Mouse (Mus musculus): ENCODE data around the gene Wnt2. TPM values are rescaled to one million over a fixed set of nuclear protein-coding genes. Genes with fewer than 3 reads are reported as not detected.

Wnt2 gene
- polyA plus RNA-seq, 1 experiment from 2014 or later = 0.43 TPM

DNA sequence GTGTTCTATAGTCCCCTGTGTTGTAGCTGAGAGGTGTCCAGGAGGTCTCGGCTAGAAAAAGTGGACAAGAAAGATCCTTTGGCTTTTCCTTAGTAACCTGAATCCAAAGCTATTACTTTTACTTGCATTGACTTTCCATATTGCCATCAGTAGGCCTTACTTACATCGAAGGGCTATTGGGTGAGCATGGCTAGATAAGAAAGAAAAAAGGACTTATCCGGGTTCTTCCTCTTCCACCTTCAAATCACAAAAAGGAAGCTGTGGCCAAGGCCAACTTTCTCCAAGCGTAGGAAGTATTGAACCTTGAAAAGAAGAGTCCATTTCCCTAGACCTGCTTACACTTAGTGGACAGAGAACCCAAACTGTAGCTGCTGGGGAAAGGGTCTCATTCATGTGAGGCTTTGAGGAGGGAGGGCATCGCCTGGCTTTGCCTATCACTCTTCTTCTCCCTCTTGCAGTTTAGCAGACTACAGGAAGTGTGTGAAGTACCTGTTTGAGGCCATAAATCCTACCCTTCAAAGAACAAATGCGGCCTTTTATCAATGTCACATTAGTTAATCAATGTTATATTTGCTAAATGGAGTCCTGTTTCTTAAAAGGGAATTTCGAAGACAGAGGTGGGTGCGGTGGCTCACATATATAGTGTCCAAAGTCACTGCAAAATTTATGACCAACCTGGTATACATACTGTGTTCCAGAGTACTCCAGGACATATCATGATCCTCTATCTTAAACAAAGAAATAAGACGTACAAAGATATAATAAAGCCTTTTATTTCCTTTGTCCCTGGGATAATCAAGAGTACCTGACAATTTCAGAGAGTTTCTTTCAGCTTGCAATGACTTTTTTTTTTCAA is 40.0 kb downstream of the Wnt2 start:
- no peaks in the 10 kb centered on the region for H3K27me3 ChIP-seq (ENCODE audit: insufficient read depth, low read length)
- ATAC-seq (replicated peaks; ENCODE audit: low FRiP score, low read depth) (no peak), DNase-seq (ENCODE audit: low spot score) (no peak)
- H3K4me1 ChIP-seq (replicated peaks; ENCODE audit: insufficient read depth, low read length) = no peaks in the 10 kb centered on the region
- H3K36me3 ChIP-seq (ENCODE audit: insufficient read depth, low read length) = no peaks in the 10 kb centered on the region
- H3K4me3 ChIP-seq (replicated peaks; ENCODE audit: low read depth, low read length) = no peak overlapping the region
- H3K9ac ChIP-seq (ENCODE audit: low read depth, low read length) = no peak overlapping the region
- no peaks in the 10 kb centered on the region for H3K9me3 ChIP-seq (replicated peaks; ENCODE audit: low read length)
- TF ChIP-seq CTCF (IDR thresholded peaks at IDR 0.05; ENCODE audit: low read depth) = no peak
- 88% methylated on average over 9 of the region's 9 CpGs for WGBS
- no peak overlapping the region for H3K4me2 ChIP-seq (ENCODE audit: low read length)
- no peak overlapping the region for H3K27ac ChIP-seq

DNA sequence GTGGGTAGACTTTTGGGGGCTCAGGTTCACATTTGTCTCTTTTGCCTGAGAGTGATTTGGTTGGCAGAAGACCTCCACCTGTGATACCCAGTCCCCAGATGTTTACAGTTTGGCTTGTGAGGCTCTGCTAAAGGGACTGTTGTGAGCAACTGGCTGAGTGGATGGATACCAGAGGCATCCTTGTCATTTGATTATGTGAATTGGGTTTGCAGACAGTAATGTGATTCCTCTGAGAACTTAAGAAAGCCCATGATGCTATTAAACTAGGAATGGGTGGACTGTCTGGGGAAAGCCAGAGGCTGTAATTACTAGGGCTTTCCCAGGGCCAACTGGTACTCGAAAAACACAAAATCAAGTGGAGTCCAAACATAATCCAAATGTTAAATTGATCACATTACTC is 51.0 kb downstream of the Wnt2 start:
- 90% methylated on average over 1 of the region's 1 CpGs for WGBS
- Histone ChIP-seq H3K4me3 (replicated peaks; ENCODE audit: low read depth, low read length) (no peak overlapping the region), H3K4me2 (ENCODE audit: low read length) (no peak overlapping the region), H3K9me3 (replicated peaks; ENCODE audit: low read length) (no peaks in the 10 kb centered on the region), H3K36me3 (ENCODE audit: insufficient read depth, low read length) (no peaks in the 10 kb centered on the region), H3K27me3 (ENCODE audit: insufficient read depth, low read length) (no peaks in the 10 kb centered on the region), H3K9ac (ENCODE audit: low read depth, low read length) (no peak overlapping the region), H3K4me1 (replicated peaks; ENCODE audit: insufficient read depth, low read length) (no peaks in the 10 kb centered on the region), H3K27ac (no peak overlapping the region)
- no peak for TF ChIP-seq CTCF (IDR thresholded peaks at IDR 0.05; ENCODE audit: low read depth)
- ATAC-seq (replicated peaks; ENCODE audit: low FRiP score, low read depth) (no peak), DNase-seq (ENCODE audit: low spot score) (no peak)

DNA sequence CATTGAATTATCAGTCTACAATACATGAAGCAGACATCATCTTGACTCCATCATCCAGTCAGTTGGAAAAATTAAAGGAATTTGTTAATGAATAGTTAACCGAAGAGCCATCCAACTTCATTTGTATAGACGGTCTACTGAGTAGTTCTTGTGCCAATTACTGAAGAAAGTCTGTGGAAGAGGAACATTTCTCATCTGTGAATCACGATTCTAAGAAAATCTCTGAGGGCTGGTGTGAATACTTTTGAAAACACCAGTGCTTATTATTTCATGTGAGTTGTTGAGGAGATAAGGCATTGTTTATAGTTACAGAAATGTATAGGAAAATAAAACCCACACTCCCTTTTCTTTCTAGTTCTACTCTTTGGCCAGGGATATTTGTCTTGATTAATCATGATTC is 51.5 kb downstream of the Wnt2 start:
- Histone ChIP-seq H3K36me3 (ENCODE audit: insufficient read depth, low read length) (no peaks in the 10 kb centered on the region), H3K27ac (no peak overlapping the region), H3K9me3 (replicated peaks; ENCODE audit: low read length) (no peaks in the 10 kb centered on the region), H3K27me3 (ENCODE audit: insufficient read depth, low read length) (no peaks in the 10 kb centered on the region), H3K4me3 (replicated peaks; ENCODE audit: low read depth, low read length) (no peak overlapping the region), H3K4me1 (replicated peaks; ENCODE audit: insufficient read depth, low read length) (no peaks in the 10 kb centered on the region), H3K4me2 (ENCODE audit: low read length) (no peak overlapping the region), H3K9ac (ENCODE audit: low read depth, low read length) (no peak overlapping the region)
- 80% methylated on average over 3 of the region's 3 CpGs for WGBS
- ATAC-seq (replicated peaks; ENCODE audit: low FRiP score, low read depth) (no peak), DNase-seq (ENCODE audit: low spot score) (no peak)
- no peak for TF ChIP-seq CTCF (IDR thresholded peaks at IDR 0.05; ENCODE audit: low read depth)

DNA sequence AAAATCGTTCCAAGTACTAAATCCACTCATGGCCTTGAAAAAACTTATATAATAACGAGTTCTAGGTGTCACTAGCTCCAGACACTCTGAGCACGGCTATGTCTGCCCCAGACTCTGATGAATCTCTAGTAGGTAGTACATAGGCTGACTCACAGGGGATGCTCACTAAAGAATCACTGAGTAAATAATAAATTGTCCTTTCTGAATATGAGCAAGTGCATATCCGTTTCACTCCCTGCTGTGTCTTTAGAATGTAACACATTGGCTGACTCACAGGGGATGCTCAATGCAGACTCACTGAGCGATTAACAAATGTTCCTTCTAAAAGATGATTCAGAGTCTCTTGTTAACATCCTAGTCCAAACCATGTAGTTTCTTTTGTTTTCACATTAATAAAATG is 52.1 kb downstream of the Wnt2 start:
- no peak for DNase-seq (ENCODE audit: low spot score)
- WGBS = 84% methylated on average over 5 of the region's 5 CpGs
- no peaks in the 10 kb centered on the region for H3K36me3 ChIP-seq (ENCODE audit: insufficient read depth, low read length)
- no peak overlapping the region for H3K27ac ChIP-seq
- no peaks in the 10 kb centered on the region for H3K9me3 ChIP-seq (replicated peaks; ENCODE audit: low read length)
- no peak overlapping the region for H3K9ac ChIP-seq (ENCODE audit: low read depth, low read length)
- H3K4me3 ChIP-seq (replicated peaks; ENCODE audit: low read depth, low read length) = no peak overlapping the region
- TF ChIP-seq CTCF (IDR thresholded peaks at IDR 0.05; ENCODE audit: low read depth) = no peak
- no peak overlapping the region for H3K4me2 ChIP-seq (ENCODE audit: low read length)
- ATAC-seq (replicated peaks; ENCODE audit: low FRiP score, low read depth) = no peak
- no peaks in the 10 kb centered on the region for H3K4me1 ChIP-seq (replicated peaks; ENCODE audit: insufficient read depth, low read length)
- no peaks in the 10 kb centered on the region for H3K27me3 ChIP-seq (ENCODE audit: insufficient read depth, low read length)

DNA sequence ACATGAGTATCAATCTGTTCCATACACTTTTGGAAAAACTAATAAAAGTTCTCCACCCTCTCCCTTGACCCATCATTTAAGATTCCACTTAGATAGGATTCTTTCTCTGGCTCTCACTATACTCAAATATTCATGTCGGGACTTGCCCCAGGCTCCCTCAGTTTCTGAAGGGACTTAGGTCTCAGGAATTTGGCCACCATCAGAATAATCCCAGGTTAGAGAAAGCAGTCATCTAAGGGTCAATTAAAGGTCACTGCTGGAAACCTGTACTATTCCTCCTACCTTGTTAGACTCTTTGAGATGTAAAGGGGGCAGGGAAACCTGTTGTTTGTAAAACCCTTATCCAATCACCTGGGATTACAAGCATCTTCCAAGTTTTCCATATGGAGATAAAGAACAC is 53.2 kb downstream of the Wnt2 start:
- no peak for ATAC-seq (replicated peaks; ENCODE audit: low FRiP score, low read depth)
- WGBS = 44% methylated on average over 1 of the region's 1 CpGs
- no peak overlapping the region for H3K9ac ChIP-seq (ENCODE audit: low read depth, low read length)
- no peak for DNase-seq (ENCODE audit: low spot score)
- H3K36me3 ChIP-seq (ENCODE audit: insufficient read depth, low read length) = no peaks in the 10 kb centered on the region
- no peak overlapping the region for H3K4me2 ChIP-seq (ENCODE audit: low read length)
- no peaks in the 10 kb centered on the region for H3K4me1 ChIP-seq (replicated peaks; ENCODE audit: insufficient read depth, low read length)
- H3K27me3 ChIP-seq (ENCODE audit: insufficient read depth, low read length) = no peaks in the 10 kb centered on the region
- no peak overlapping the region for H3K27ac ChIP-seq
- no peaks in the 10 kb centered on the region for H3K9me3 ChIP-seq (replicated peaks; ENCODE audit: low read length)
- TF ChIP-seq CTCF (IDR thresholded peaks at IDR 0.05; ENCODE audit: low read depth) = no peak
- no peak overlapping the region for H3K4me3 ChIP-seq (replicated peaks; ENCODE audit: low read depth, low read length)

DNA sequence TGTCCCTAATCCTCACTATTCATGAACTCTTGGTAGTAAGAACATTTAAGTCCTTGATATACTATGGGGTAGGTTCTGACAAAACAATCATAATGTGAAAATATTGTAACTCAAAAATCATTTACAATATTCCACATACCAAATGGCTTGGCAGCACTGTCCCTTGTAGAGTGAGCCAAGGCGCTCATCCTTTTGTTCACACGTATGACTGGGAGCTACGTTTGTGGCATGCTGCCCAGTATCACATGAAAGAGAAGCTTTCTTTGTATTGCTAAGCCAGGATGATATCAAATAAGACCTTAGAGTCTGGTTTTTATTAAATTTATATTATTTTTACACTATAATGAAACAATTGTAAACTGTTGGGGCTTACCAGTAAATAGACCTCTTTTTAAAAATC is 56.0 kb downstream of the Wnt2 start:
- WGBS = 87% methylated on average over 3 of the region's 3 CpGs
- H3K36me3 ChIP-seq (ENCODE audit: insufficient read depth, low read length) = no peaks in the 10 kb centered on the region
- no peaks in the 10 kb centered on the region for H3K4me1 ChIP-seq (replicated peaks; ENCODE audit: insufficient read depth, low read length)
- no peaks in the 10 kb centered on the region for H3K27me3 ChIP-seq (ENCODE audit: insufficient read depth, low read length)
- DNase-seq (ENCODE audit: low spot score) = no peak
- no peak overlapping the region for H3K4me3 ChIP-seq (replicated peaks; ENCODE audit: low read depth, low read length)
- no peak overlapping the region for H3K9ac ChIP-seq (ENCODE audit: low read depth, low read length)
- H3K9me3 ChIP-seq (replicated peaks; ENCODE audit: low read length) = no peaks in the 10 kb centered on the region
- ATAC-seq (replicated peaks; ENCODE audit: low FRiP score, low read depth) = no peak
- H3K27ac ChIP-seq = no peak overlapping the region
- no peak for TF ChIP-seq CTCF (IDR thresholded peaks at IDR 0.05; ENCODE audit: low read depth)
- no peak overlapping the region for H3K4me2 ChIP-seq (ENCODE audit: low read length)

DNA sequence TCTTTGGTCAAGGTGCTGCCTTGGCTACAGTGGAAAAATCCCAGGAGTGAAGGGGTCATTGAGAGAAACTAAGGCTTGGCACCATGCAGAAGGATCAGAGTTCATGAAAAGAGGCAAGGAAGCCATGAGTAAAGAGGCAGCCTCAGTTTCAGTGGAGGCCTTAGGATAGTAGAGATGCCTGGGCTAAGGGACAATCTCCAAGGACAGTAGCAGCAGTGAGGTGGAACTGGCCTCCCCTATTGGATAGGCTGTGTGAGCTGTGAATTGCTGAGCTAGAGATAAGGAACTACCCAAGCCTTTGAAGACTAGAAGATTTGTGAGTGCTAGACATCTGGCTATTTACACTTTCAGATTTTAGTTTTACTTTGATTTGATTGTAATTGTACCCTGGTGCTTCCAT is 59.0 kb downstream of the Wnt2 start:
- no peak overlapping the region for H3K4me3 ChIP-seq (replicated peaks; ENCODE audit: low read depth, low read length)
- H3K4me2 ChIP-seq (ENCODE audit: low read length) = no peak overlapping the region
- no peaks in the 10 kb centered on the region for H3K36me3 ChIP-seq (ENCODE audit: insufficient read depth, low read length)
- no peaks in the 10 kb centered on the region for H3K4me1 ChIP-seq (replicated peaks; ENCODE audit: insufficient read depth, low read length)
- H3K27ac ChIP-seq = no peak overlapping the region
- H3K9me3 ChIP-seq (replicated peaks; ENCODE audit: low read length) = no peaks in the 10 kb centered on the region
- no peak overlapping the region for H3K9ac ChIP-seq (ENCODE audit: low read depth, low read length)
- ATAC-seq (replicated peaks; ENCODE audit: low FRiP score, low read depth) = no peak
- no peak for TF ChIP-seq CTCF (IDR thresholded peaks at IDR 0.05; ENCODE audit: low read depth)
- DNase-seq (ENCODE audit: low spot score) = peak; percentile 31
- H3K27me3 ChIP-seq (ENCODE audit: insufficient read depth, low read length) = no peaks in the 10 kb centered on the region

Data from kidney, postnatal 0 days (tissue).